25 mouse cellular contexts compared by ENCODE assay signal in genomic region chr9:43776231-43776630, GRCm38 (mm10). TPM values are rescaled to one million over a fixed set of nuclear protein-coding genes. Genes with fewer than 3 reads are reported as not detected.
A peak's percentile ranks its signal among the peaks of the same experiment; 100 is the strongest.
DNase-seq lines count a peak whose midpoint lies in the region; ATAC-seq and TF ChIP-seq lines count a peak whose summit lies in the region.
"Had no signal": no experiment of that assay in that cellular context is flagged by ENCODE, and none has a peak within 500 bp of the region (broad histone marks: within the 10 kb centered on the region; RNA-seq: fewer than 3 reads in every experiment).

No protein-coding gene starts in this region.

- H3K27ac ChIP-seq in intestine, postnatal 0 days (ENCODE audit: low read depth, low read length), result peak overlapping the region; percentile 80
- no peak overlapping the region for H3K27ac ChIP-seq in intestine, embryonic 16.5 days (ENCODE audit: low read length)
- peak overlapping the region; percentile 85; the same call in 1 of the 2 replicates for H3K27ac ChIP-seq in stomach, embryonic 16.5 days (ENCODE audit: low read length)
- H3K27ac ChIP-seq: heart, embryonic 13.5 days; hindbrain, embryonic 14.5 days; kidney, postnatal 0 days; liver, embryonic 15.5 days; midbrain, embryonic 12.5 days had no signal

- H3K27me3 ChIP-seq in intestine, postnatal 0 days (replicated peaks; ENCODE audit: control insufficient read depth, insufficient read depth, low read length), result no peaks in the 10 kb centered on the region
- H3K27me3 ChIP-seq in intestine, embryonic 16.5 days (replicated peaks; ENCODE audit: control insufficient read depth, insufficient read depth, low read length), result no peaks in the 10 kb centered on the region
- no peaks in the 10 kb centered on the region for H3K27me3 ChIP-seq in stomach, embryonic 16.5 days (ENCODE audit: control insufficient read depth, insufficient read depth, low read length)
- H3K27me3 ChIP-seq: liver, embryonic 15.5 days; midbrain, embryonic 12.5 days; neural tube, embryonic 13.5 days had no signal

- no peak overlapping the region for H3K9ac ChIP-seq in intestine, postnatal 0 days (ENCODE audit: low read depth, low read length)
- no peak overlapping the region for H3K9ac ChIP-seq in intestine, embryonic 16.5 days (ENCODE audit: low read depth, low read length)
- no peak overlapping the region for H3K9ac ChIP-seq in stomach, embryonic 16.5 days (ENCODE audit: low read length)
- H3K9ac ChIP-seq: heart, embryonic 13.5 days; hindbrain, embryonic 14.5 days; liver, embryonic 15.5 days; lung, embryonic 14.5 days; midbrain, embryonic 12.5 days; neural tube, embryonic 13.5 days had no signal

- peak; percentile 45 for DNase-seq in Muller cell, postnatal 12 days (ENCODE audit: inconsistent ontology term)
- DNase-seq in brain, embryonic 14.5 days (ENCODE audit: low read depth), result peak; percentile 76
- DNase-seq in lung, postnatal 36 days, result no peak
- DNase-seq: adrenal gland, adult 8-10 months; B cell, adult 2 months; cerebellum, adult 8-10 months; cerebellum, postnatal 25 days; gastrocnemius, postnatal 10 days; heart, postnatal 10 days; kidney, adult 18-20 months; kidney, postnatal 4 days; layer of hippocampus, postnatal 36 days; lung, embryonic 14.5 days; right cerebral cortex, postnatal 14 days; thymus, adult 2 months; thymus, postnatal 36 days had no signal

- ATAC-seq in intestine, postnatal 0 days, result no peak
- ATAC-seq in intestine, embryonic 16.5 days, result no peak
- ATAC-seq in stomach, embryonic 16.5 days (ENCODE audit: insufficient read depth, low FRiP score), result no peak

- TF ChIP-seq POLR2A in brain, embryonic 14.5 days (IDR thresholded peaks at IDR 0.05; ENCODE audit: borderline replicate concordance, extremely low read depth, insufficient read depth, insufficient read length, poor library complexity, severe bottlenecking), result no peak

- H3K4me1 ChIP-seq in intestine, postnatal 0 days (replicated peaks; ENCODE audit: control insufficient read depth, insufficient read depth, low read length), result peaks cover 20% of the 10 kb centered on the region
- H3K4me1 ChIP-seq in intestine, embryonic 16.5 days (ENCODE audit: control insufficient read depth, insufficient read depth, low read length), result peaks cover 7% of the 10 kb centered on the region
- peaks cover 12% of the 10 kb centered on the region; the same call in 1 of the 2 replicates for H3K4me1 ChIP-seq in stomach, embryonic 16.5 days (ENCODE audit: control insufficient read depth, insufficient read depth, low read length)

- no peak overlapping the region for H3K4me3 ChIP-seq in intestine, postnatal 0 days (ENCODE audit: low read depth, low read length)
- H3K4me3 ChIP-seq in intestine, embryonic 16.5 days (ENCODE audit: low read length), result no peak overlapping the region
- no peak overlapping the region for H3K4me3 ChIP-seq in stomach, embryonic 16.5 days (replicated peaks; ENCODE audit: low read length)
- H3K4me3 ChIP-seq: heart, embryonic 13.5 days; liver, embryonic 15.5 days; midbrain, embryonic 12.5 days; neural tube, embryonic 13.5 days had no signal

- no peak for TF ChIP-seq CTCF in intestine, postnatal 0 days (IDR thresholded peaks at IDR 0.05; ENCODE audit: low read depth)
- TF ChIP-seq CTCF in brain, embryonic 14.5 days (IDR thresholded peaks at IDR 0.05; ENCODE audit: borderline replicate concordance, extremely low read depth, insufficient read depth, insufficient read length), result no peak

- no peak overlapping the region for H3K4me2 ChIP-seq in intestine, postnatal 0 days (replicated peaks; ENCODE audit: low read depth)
- no peak overlapping the region for H3K4me2 ChIP-seq in intestine, embryonic 16.5 days (ENCODE audit: low read depth, low read length)
- H3K4me2 ChIP-seq in stomach, embryonic 16.5 days (ENCODE audit: low read depth, low read length), result no peak overlapping the region
- H3K4me2 ChIP-seq: heart, embryonic 13.5 days; hindbrain, embryonic 14.5 days; liver, embryonic 15.5 days; lung, embryonic 14.5 days; midbrain, embryonic 12.5 days; neural tube, embryonic 13.5 days had no signal

- H3K9me3 ChIP-seq in intestine, postnatal 0 days (ENCODE audit: control insufficient read depth), result no peaks in the 10 kb centered on the region
- H3K9me3 ChIP-seq in intestine, embryonic 16.5 days (ENCODE audit: control insufficient read depth, low read length), result no peaks in the 10 kb centered on the region
- no peaks in the 10 kb centered on the region for H3K9me3 ChIP-seq in stomach, embryonic 16.5 days (replicated peaks; ENCODE audit: control insufficient read depth, low read length)
- H3K9me3 ChIP-seq: heart, embryonic 13.5 days; liver, embryonic 15.5 days; midbrain, embryonic 12.5 days; neural tube, embryonic 13.5 days had no signal

- WGBS in intestine, postnatal 0 days, result 86% methylated on average over 3 of the region's 3 CpGs
- 82% methylated on average over 3 of the region's 3 CpGs for WGBS in intestine, embryonic 16.5 days
- 83% methylated on average over 3 of the region's 3 CpGs for WGBS in stomach, embryonic 16.5 days

- no peaks in the 10 kb centered on the region for H3K36me3 ChIP-seq in intestine, postnatal 0 days (ENCODE audit: control insufficient read depth, insufficient read depth)
- H3K36me3 ChIP-seq in intestine, embryonic 16.5 days (ENCODE audit: control insufficient read depth, insufficient read depth, low read length), result no peaks in the 10 kb centered on the region
- no peaks in the 10 kb centered on the region for H3K36me3 ChIP-seq in stomach, embryonic 16.5 days (ENCODE audit: control insufficient read depth, insufficient read depth, low read length)
- H3K36me3 ChIP-seq: heart, embryonic 13.5 days; liver, embryonic 15.5 days; midbrain, embryonic 12.5 days; neural tube, embryonic 13.5 days had no signal

RNA-seq across cellular contexts. Expression of gene Nectin1, which starts 32.4 kb away (rescaled TPM):
- 4.7 and 5.5 TPM in 2 replicates for polyA plus RNA-seq in intestine, postnatal 0 days (2015; fragmentation: Nextera tagmentation; extraction: Ambion mirVana)
- 3.2 and 3.3 TPM in 2 replicates for polyA plus RNA-seq in intestine, embryonic 16.5 days (2015; fragmentation: Nextera tagmentation; extraction: Ambion mirVana)
- polyA plus RNA-seq in brain, embryonic 14.5 days (2012; rRNA removed), result 14.4 and 31.1 TPM in 2 replicates
- 8.9 and 9.5 TPM in 2 replicates for polyA plus RNA-seq in stomach, embryonic 16.5 days (2015; fragmentation: Nextera tagmentation; extraction: Ambion mirVana)
